In the genomic region with DNA sequence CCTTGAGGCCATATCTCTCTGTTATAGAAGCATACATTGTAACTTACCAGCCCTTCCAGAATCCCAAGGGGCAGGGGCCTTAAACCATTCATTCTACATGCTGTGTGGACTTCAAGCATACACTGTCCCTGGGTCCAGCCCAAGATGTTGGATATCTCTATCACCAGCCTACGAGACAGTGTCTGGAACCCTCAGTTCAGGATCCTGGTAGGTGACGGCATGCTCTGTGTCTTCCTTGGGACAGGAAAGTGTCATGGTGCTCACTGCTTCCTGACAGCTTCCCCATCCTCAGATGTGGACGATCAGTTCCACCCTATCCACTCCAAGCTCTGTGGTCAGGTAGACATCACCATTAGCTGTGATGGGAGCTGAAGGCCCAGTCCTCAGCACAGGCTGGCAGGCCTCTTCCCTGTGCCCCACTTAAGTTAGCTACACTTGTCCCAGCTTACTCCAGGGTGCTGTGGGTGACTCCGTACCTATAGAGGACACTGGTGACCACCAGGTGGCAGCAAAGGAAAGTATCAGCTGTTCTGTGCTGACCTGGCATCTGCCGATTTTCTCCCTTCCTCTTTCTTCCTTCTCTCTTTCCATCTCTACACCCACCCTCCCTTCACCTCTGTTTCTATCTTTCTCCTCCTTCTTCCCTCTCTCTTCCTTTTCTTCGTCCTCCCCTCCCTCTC, we compare ENCODE assay signal across 8 mouse cellular contexts. TPM values are rescaled to one million over a fixed set of nuclear protein-coding genes. Genes with fewer than 3 reads are reported as not detected.
DNase-seq lines count a peak whose midpoint lies in the region; ATAC-seq and TF ChIP-seq lines count a peak whose summit lies in the region.

No protein-coding gene starts in this region.

- H3K27ac ChIP-seq in cerebellum, adult 2 months (ENCODE audit: insufficient read depth, low read length), result no peak overlapping the region
- H3K27ac ChIP-seq in hindbrain, embryonic 11.5 days (ENCODE audit: low read depth, low read length), result no peak overlapping the region
- no peak overlapping the region for H3K27ac ChIP-seq in lung, embryonic 14.5 days (ENCODE audit: low read depth)

- no peak overlapping the region for H3K4me2 ChIP-seq in hindbrain, embryonic 11.5 days (replicated peaks; ENCODE audit: low read depth, low read length)
- H3K4me2 ChIP-seq in lung, embryonic 14.5 days, result no peak overlapping the region

- no peaks in the 10 kb centered on the region for H3K36me3 ChIP-seq in hindbrain, embryonic 11.5 days (ENCODE audit: control insufficient read depth, insufficient read depth, low read length)
- no peaks in the 10 kb centered on the region for H3K36me3 ChIP-seq in lung, embryonic 14.5 days (ENCODE audit: insufficient read depth)

- H3K27me3 ChIP-seq in cerebellum, adult 2 months (ENCODE audit: control insufficient read depth, insufficient read depth, low read length), result no peaks in the 10 kb centered on the region
- no peaks in the 10 kb centered on the region for H3K27me3 ChIP-seq in hindbrain, embryonic 11.5 days (ENCODE audit: control insufficient read depth, insufficient read depth, low read length)
- no peaks in the 10 kb centered on the region for H3K27me3 ChIP-seq in lung, embryonic 14.5 days (ENCODE audit: insufficient read depth, low read length)

- H3K4me1 ChIP-seq in cerebellum, adult 2 months (ENCODE audit: control insufficient read depth, insufficient read depth, low read length), result peaks cover 3% of the 10 kb centered on the region; the same call in 1 of the 2 replicates
- no peaks in the 10 kb centered on the region for H3K4me1 ChIP-seq in hindbrain, embryonic 11.5 days (replicated peaks; ENCODE audit: control insufficient read depth, insufficient read depth, low read length)
- H3K4me1 ChIP-seq in lung, embryonic 14.5 days (ENCODE audit: insufficient read depth), result no peaks in the 10 kb centered on the region

- H3K9me3 ChIP-seq in hindbrain, embryonic 11.5 days (ENCODE audit: control insufficient read depth, low read length), result no peaks in the 10 kb centered on the region
- H3K9me3 ChIP-seq in lung, embryonic 14.5 days (ENCODE audit: low read depth, low read length), result no peaks in the 10 kb centered on the region

- H3K4me3 ChIP-seq in cerebellum, adult 2 months (replicated peaks; ENCODE audit: insufficient read depth, low read depth, low read length), result no peak overlapping the region
- no peak overlapping the region for H3K4me3 ChIP-seq in hindbrain, embryonic 11.5 days (ENCODE audit: low read depth, low read length)
- H3K4me3 ChIP-seq in lung, embryonic 14.5 days (ENCODE audit: low read depth, low read length), result no peak overlapping the region

- peak; percentile 97 for TF ChIP-seq CTCF in cerebellum, adult 2 months (IDR thresholded peaks at IDR 0.05; ENCODE audit: borderline replicate concordance, insufficient read depth, low read depth, low read length)
- TF ChIP-seq CTCF in lung, embryonic 14.5 days (IDR thresholded peaks at IDR 0.05; ENCODE audit: low read depth), result peak; percentile 92

- no peak for TF ChIP-seq POLR2A in cerebellum, adult 2 months (IDR thresholded peaks at IDR 0.05; ENCODE audit: borderline replicate concordance, insufficient read depth, low read length)

- WGBS in cerebellum, adult 2 months, result 35% methylated on average over 6 of the region's 6 CpGs
- WGBS in hindbrain, embryonic 11.5 days, result 37% methylated on average over 6 of the region's 6 CpGs
- WGBS in lung, embryonic 14.5 days, result 26% methylated on average over 6 of the region's 6 CpGs

- peak; percentile 64 for DNase-seq in Muller cell, postnatal 12 days (ENCODE audit: inconsistent ontology term)
- DNase-seq in cerebellum, adult 2 months, result peak; percentile 75 to 84
- DNase-seq in forelimb bud, embryonic 11.5 days (ENCODE audit: low read depth, low spot score), result peak; percentile 73
- DNase-seq in hindbrain, embryonic 11.5 days (ENCODE audit: low spot score), result peak; percentile 90
- peak; percentile 73 for DNase-seq in layer of hippocampus, adult 9-10 months (ENCODE audit: low spot score)
- DNase-seq in lung, embryonic 14.5 days, result peak; percentile 92
- peak; percentile 95 for DNase-seq in retina, embryonic 14.5 days (ENCODE audit: low spot score)
- DNase-seq in urinary bladder, postnatal 10 days (ENCODE audit: low spot score), result peak; percentile 53

- H3K9ac ChIP-seq in hindbrain, embryonic 11.5 days (ENCODE audit: low read depth, low read length), result no peak overlapping the region
- H3K9ac ChIP-seq in lung, embryonic 14.5 days, result no peak overlapping the region

- ATAC-seq in hindbrain, embryonic 11.5 days (ENCODE audit: low FRiP score), result peak; percentile 65
- ATAC-seq in lung, embryonic 14.5 days (ENCODE audit: insufficient read depth), result peak; percentile 87

RNA-seq across cellular contexts. Expression of gene Cfap46, which starts 19.7 kb away (rescaled TPM):
- polyA plus RNA-seq in cerebellum, adult 2 months (2012; rRNA removed), result 5.3 TPM in 2 replicates
- polyA plus RNA-seq in hindbrain, embryonic 11.5 days (2014; fragmentation: Nextera tagmentation; extraction: Ambion mirVana), result 1.0 TPM in 2 replicates
- polyA plus RNA-seq in lung, embryonic 14.5 days (2014; fragmentation: Nextera tagmentation; extraction: Ambion mirVana), result 0.13 and 0.34 TPM in 2 replicates
